Mouse (Mus musculus) heart, postnatal 0 days (tissue): ENCODE measurements at regions not wholly inside any gene's neighbourhood (a gene's known extent, or its start where the extent isn't known, plus 50 kb on each side); places are given as distances from the start of the nearest gene placed in this dataset.
A peak's percentile ranks its signal among the peaks of the same experiment; 100 is the strongest.

Experiments
- ATAC-seq: fragments of 200-750 bp; cut with Nextera tagmentation; 2 replicates; pipeline ENCODE4 v1.8.0; 2017; ENCODE audit warnings: low read depth, moderate number of reproducible peaks, moderate library complexity; ENCODE audit not compliant: insufficient read depth
- DNase-seq: peaks from one replicate; pipeline ENCODE4 v3.0.0-alpha.2; 2016; ENCODE audit warnings: low spot score
- H3K27ac ChIP-seq: fragments of 300-500 bp; sonication (generic); 2 replicates; pipeline ENCODE4 v1.5.1; 2014; ENCODE audit warnings: low read depth, mild to moderate bottlenecking
- H3K27me3 ChIP-seq: fragments of 300-500 bp; sonication (generic); 2 replicates; pipeline ENCODE4 v1.6.1; 2014; ENCODE audit warnings: low read length, mixed read lengths; ENCODE audit not compliant: control insufficient read depth, insufficient read depth
- H3K36me3 ChIP-seq: fragments of 300-500 bp; sonication (generic); replicated peaks from 2 replicates; pipeline ENCODE4 v1.6.1; 2014; ENCODE audit warnings: low read length, mixed read lengths; ENCODE audit not compliant: control insufficient read depth, insufficient read depth
- H3K4me1 ChIP-seq: fragments of 300-500 bp; sonication (generic); 2 replicates; pipeline ENCODE4 v1.6.1; 2014; ENCODE audit warnings: antibody characterized with exemption; ENCODE audit not compliant: control insufficient read depth, insufficient read depth
- H3K4me2 ChIP-seq: fragments of 300-500 bp; sonication (generic); 2 replicates; pipeline ENCODE4 v1.6.1; 2014; ENCODE audit warnings: low read depth, mild to moderate bottlenecking, low read length, moderate library complexity
- H3K4me3 ChIP-seq: fragments of 300-500 bp; sonication (generic); 2 replicates; pipeline ENCODE4 v1.5.1; 2014; ENCODE audit warnings: low read depth, low read length
- H3K9ac ChIP-seq: fragments of 300-500 bp; sonication (generic); replicated peaks from 2 replicates; pipeline ENCODE4 v1.6.1; 2014; ENCODE audit warnings: low read depth, low read length, mixed read lengths
- H3K9me3 ChIP-seq: fragments of 300-500 bp; sonication (generic); replicated peaks from 2 replicates; pipeline ENCODE4 v1.6.1; 2016; ENCODE audit warnings: low read length; ENCODE audit not compliant: control insufficient read depth
- CTCF ChIP-seq: IDR thresholded peaks from 2 replicates; pipeline ENCODE4 v1.5.1; 2016; ENCODE audit warnings: antibody characterized with exemption, control low read depth, low read depth
- EP300 ChIP-seq: IDR thresholded peaks from 2 replicates; pipeline ENCODE4 v1.6.1; 2016; ENCODE audit warnings: antibody characterized with exemption, low read depth
- WGBS: fragments of 180-500 bp; shearing (Covaris S2); extraction: QIAGEN DNeasy Blood & Tissue Kit; methylation state at CpG from one replicate; pipeline ENCODE4 v1.1.7; 2014; 5-methylcytosine and 5-hydroxymethylcytosine counted together

DNA sequence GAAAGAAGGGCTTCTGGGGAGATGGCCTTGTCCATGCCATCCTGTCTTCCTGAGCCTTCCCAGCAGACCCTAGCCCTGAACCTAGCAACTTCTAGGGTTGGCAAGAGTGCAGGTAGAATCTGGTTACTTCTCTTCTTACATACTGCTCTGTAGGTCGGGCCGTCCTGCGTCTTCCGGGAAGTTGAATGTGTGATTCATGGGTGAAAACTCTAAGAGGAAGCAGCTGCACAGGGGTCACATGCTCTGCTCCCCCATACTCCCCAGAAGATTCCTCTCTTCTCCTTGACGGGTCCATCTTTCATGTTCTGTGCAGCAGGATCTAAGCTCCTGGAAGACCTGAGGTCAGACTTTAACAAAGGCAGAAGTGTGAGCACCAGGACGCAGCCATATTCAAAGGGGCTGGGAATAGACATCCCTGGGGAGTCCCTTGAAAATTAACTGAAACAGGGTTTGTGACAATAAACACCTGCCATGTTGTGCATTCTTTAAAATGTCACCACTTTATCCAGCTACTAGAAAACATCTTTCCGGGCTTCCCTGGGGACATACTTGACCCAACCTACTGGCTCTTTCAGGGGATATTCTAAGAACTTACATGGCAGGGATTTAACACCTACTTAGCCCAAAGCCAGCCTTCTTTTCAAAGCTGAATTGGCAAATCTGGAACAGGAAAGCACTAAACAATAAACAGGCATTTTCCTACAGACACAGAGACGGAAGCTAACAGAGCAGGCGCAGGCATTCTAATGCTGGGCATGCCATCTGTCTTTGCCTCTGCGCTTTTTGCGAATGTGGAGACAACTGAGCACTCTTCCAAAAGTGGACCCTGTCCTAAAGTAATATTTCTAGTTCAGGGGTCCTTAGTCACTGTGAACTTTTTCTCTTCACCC is 105.5 kb upstream of the Pabpc6 start:
- H3K36me3 ChIP-seq, result no peaks in the 10 kb centered on the region
- peaks cover 7% of the 10 kb centered on the region for H3K4me1 ChIP-seq
- H3K4me2 ChIP-seq, result no peak overlapping the region
- H3K9me3 ChIP-seq, result no peaks in the 10 kb centered on the region
- no peaks in the 10 kb centered on the region for H3K27me3 ChIP-seq
- TF ChIP-seq CTCF, result no peak
- TF ChIP-seq EP300, result no peak
- no peak overlapping the region for H3K9ac ChIP-seq
- DNase-seq (no peak), ATAC-seq (peak; percentile 12)
- no peak overlapping the region for H3K4me3 ChIP-seq
- 64% methylated on average over 11 of the region's 11 CpGs for WGBS
- H3K27ac ChIP-seq, result peak overlapping the region; percentile 74

DNA sequence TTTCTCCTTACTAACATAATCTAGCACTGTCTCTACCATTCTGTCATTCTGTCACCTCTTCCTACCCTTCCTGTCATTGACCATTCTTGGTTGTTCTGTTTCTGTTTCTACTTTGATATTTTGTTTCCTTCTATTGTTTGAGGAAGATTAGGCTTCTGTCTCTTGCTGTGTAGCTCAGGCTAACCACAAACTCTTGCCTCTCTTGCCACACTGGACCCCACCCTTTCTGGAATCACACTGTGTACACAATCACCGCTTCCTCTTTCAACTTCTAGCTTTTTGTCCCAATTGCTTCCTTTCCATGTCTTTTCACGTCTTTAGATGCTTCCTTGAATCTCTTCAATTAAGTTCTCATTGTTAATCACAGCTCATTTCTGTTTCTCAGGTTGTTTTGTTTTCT is 104.2 kb upstream of the Pabpc6 start:
- ATAC-seq, result no peak
- Histone ChIP-seq H3K27me3 (no peaks in the 10 kb centered on the region), H3K9me3 (no peaks in the 10 kb centered on the region), H3K4me2 (no peak overlapping the region), H3K27ac (peak overlapping the region; percentile 74; the same call in 1 of the 2 replicates), H3K9ac (no peak overlapping the region), H3K4me1 (peaks cover 7% of the 10 kb centered on the region), H3K36me3 (no peaks in the 10 kb centered on the region), H3K4me3 (no peak overlapping the region)
- 67% methylated on average over 2 of the region's 2 CpGs for WGBS
- TF ChIP-seq CTCF (no peak), EP300 (no peak)
- no peak for DNase-seq

- DNase-seq (peak; percentile 46), ATAC-seq (no peak)
- H3K27ac ChIP-seq, result peak overlapping the region; percentile 82
Observed at GRCm38 (mm10) chr17:9768275-9768674, 98.8 kb upstream of the Pabpc6 start.

DNA sequence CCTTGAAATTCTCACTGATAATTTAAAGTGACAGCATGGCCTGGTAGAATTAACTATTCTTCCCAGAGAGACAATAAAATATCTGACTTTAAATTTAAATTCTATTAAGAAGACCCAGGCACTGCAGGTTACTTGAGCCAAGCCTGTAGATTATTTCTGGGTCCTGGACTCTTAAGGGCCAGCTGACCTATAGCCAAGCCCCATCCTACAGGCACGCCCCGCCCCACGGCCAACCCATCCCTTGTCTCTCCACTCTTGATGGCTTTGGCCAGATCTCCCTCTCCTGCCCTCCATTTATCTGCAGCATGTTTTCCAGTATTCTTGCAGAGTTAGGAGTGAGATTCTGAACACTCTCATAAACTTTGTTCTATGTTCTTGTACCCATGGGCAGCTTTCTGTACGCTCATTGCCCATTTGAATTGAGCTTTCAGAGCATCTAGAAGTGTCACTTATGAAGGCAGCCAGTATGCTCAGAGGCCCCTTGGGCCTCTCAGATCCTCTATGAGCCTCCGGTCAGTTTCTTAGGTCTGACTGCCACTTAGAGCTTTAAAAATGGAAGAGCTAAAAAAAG is 96.2 kb upstream of the Pabpc6 start:
- H3K4me3 ChIP-seq, result no peak overlapping the region
- ATAC-seq, result no peak
- no peak overlapping the region for H3K4me2 ChIP-seq
- H3K9ac ChIP-seq, result no peak overlapping the region
- DNase-seq, result no peak
- TF ChIP-seq CTCF (no peak), EP300 (no peak)
- H3K9me3 ChIP-seq, result no peaks in the 10 kb centered on the region
- H3K4me1 ChIP-seq, result peaks cover 11% of the 10 kb centered on the region; the same call in 1 of the 2 replicates
- H3K27ac ChIP-seq, result no peak overlapping the region
- H3K36me3 ChIP-seq, result no peaks in the 10 kb centered on the region
- no peaks in the 10 kb centered on the region for H3K27me3 ChIP-seq
- WGBS, result 73% methylated on average over 5 of the region's 5 CpGs

More at GRCm38 (mm10) chr17:9768275-9768674, 98.8 kb upstream of the Pabpc6 start:
- Histone ChIP-seq H3K9ac (no peak overlapping the region), H3K27me3 (no peaks in the 10 kb centered on the region), H3K4me2 (no peak overlapping the region), H3K4me1 (peaks cover 8% of the 10 kb centered on the region; the same call in 1 of the 2 replicates), H3K4me3 (no peak overlapping the region), H3K9me3 (no peaks in the 10 kb centered on the region), H3K36me3 (no peaks in the 10 kb centered on the region)
- peak; percentile 84; the same call in 1 of the 2 replicates for TF ChIP-seq EP300
- TF ChIP-seq CTCF, result no peak

- H3K36me3 ChIP-seq, result no peaks in the 10 kb centered on the region
- peak overlapping the region; percentile 75 for H3K27ac ChIP-seq
- H3K4me2 ChIP-seq, result peak overlapping the region; percentile 68
- H3K9ac ChIP-seq, result peak overlapping the region; percentile 62
- H3K27me3 ChIP-seq, result no peaks in the 10 kb centered on the region
- H3K4me3 ChIP-seq, result peak overlapping the region; percentile 44
- DNase-seq (peak; percentile 57), ATAC-seq (peak; percentile 59)
- TF ChIP-seq EP300 (no peak), CTCF (no peak)
- H3K4me1 ChIP-seq, result peaks cover 20% of the 10 kb centered on the region
- 5% methylated on average over 22 of the region's 22 CpGs for WGBS
- H3K9me3 ChIP-seq, result no peaks in the 10 kb centered on the region
Observed at GRCm38 (mm10) chr17:9764701-9765359, 95.3 kb upstream of the Pabpc6 start.
